Mouse (Mus musculus): ENCODE results near the gene Apbb2.

The Apbb2 gene

GRCm38 (mm10) chr5:66382111-66382510 is 236.5 kb downstream of the Apbb2 start:
- no peak for DNase-seq (ENCODE audit: low spot score in 2 of 2)

DNA sequence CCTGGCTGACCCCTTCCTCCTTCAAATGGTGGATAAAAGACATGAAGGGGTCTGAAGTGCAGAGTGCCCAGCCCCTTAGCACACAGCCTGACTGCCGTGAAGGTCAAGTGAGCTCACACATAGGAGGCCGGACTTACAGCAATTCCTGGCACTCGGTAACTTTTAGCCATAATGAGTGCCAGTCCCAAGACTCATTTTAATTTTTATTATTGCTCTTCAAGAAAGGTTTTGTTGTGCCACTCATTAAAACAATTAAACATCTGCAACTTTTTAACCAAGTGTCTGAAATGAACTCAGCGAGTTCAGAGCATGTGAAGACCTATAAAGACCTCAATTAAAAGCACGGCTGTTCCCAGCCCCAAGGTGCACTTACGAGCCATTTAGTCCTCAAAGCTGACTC is 239.6 kb downstream of the Apbb2 start:
- no peak for DNase-seq (ENCODE audit: low spot score in 2 of 2)

GRCm38 (mm10) chr5:66376589-66377270 is 241.9 kb downstream of the Apbb2 start:
- peak in 1 of 2 experiments; percentile 29 for DNase-seq (ENCODE audit: low spot score in 2 of 2)

DNA sequence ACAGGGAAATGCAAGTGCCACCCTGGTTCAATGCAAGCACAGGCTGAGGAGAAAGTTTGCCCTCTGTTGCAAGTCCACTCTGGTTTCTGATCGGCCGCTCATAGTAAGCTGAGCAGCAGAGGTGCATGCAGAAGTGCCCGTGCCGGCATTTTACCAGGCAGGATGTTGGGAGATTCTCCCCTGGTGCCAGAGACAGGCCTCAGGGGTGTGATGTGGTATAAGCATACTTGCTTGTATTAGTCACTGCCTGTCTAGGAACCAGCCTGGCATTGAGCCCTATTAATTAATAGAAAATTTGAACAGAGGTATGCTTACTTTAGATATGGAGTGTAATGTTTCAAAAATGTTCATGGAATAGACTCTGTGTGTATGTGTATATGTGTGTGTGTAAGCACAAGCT is 244.2 kb downstream of the Apbb2 start:
- no peak for DNase-seq (ENCODE audit: low spot score in 2 of 2)

DNA sequence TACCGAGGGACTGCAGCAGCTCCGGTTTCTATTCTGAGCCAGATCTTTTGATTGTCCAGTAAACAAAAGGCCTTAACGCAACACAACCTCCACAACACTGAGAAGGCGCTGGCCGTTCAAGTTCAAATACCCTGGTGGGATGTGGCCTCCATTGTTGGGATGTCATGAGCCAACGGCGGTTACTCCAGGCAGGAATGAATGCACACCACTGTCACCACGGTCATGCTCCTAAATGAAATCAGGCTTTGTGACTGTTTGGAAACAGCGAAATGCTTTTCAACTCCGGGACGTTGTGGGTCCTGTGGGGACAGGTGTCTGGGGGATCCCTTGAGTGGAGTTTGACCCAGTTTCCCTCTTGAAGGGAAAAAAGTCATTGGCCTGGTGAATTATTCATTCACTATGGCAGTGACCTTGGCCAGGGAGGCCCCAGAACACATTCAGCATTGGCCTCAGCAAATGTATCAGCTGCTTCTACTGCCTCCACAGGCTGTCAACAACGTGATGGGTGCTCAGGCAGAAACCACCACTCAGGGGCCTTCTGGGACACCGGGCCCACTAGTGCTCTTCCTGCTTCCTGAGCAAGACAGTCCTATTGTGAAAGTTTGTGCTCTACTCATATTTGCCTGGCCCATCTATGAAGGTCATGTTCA is 244.9 kb downstream of the Apbb2 start:
- DNase-seq (ENCODE audit: low spot score in 2 of 2) = no peak

DNA sequence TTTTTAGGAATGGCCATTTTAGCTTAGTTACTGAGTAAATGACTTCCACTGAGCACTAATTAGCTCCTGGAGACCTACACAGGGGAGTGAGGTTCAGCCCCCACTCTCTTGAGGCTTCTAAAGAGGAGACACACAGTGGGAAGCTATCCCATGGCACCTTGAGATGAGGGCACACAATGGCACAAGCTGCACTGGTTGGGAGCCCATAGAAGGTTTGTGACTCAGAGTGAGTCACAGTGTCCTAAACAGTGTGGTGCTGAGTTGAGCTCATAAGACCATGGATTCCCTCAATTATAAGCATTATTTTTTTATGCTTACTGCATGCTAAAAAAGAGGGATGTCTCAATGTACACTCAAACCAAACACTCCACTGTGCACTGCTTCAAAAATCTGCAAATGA is 247.5 kb downstream of the Apbb2 start:
- no peak for DNase-seq (ENCODE audit: low spot score in 2 of 2)

DNA sequence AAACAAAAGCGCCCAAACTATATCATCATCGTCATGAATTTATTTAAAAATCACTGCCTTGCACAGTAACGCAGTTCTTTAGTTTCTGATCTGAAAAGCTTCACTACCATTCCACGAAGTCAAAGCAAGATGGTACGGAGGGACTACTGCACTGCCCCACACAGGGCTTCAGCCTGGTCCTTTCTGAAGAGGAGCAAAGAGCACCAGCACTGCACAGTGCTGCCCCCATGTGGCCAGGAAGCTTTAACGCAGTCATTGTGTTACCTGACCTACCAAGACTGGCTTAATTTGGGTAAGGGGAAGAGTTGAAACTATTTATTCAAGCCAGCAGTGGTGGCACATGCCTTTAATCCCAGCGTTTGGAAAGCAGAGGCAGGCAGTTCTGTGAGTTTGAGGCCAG is 249.6 kb downstream of the Apbb2 start:
- DNase-seq (ENCODE audit: low spot score in 2 of 2) = peak in 1 of 2 experiments; percentile 23

DNA sequence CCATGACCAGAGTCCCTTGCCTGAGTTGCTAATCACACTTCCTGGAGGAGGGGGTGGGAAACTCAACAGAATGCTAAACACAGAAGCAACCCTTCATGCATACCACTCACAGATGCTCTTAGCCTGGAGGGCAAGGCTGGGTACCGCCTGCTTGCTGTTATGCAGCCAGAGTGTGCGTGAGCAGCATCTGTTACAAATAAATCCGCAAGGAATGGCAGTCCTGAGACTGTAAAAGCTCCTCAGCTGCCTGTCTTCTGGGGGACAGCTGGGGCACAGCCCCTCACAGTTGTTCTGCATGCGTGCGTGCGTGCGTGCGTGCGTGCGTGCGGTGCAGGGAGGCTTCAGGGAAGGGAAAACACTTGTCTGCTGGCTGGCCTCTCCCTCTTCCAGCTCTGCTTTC is 250.9 kb downstream of the Apbb2 start:
- DNase-seq (ENCODE audit: low spot score in 2 of 2) = no peak

GRCm38 (mm10) chr5:66363274-66364261 is 255.0 kb downstream of the Apbb2 start:
- DNase-seq (ENCODE audit: low spot score in 2 of 2) = no peak

DNA sequence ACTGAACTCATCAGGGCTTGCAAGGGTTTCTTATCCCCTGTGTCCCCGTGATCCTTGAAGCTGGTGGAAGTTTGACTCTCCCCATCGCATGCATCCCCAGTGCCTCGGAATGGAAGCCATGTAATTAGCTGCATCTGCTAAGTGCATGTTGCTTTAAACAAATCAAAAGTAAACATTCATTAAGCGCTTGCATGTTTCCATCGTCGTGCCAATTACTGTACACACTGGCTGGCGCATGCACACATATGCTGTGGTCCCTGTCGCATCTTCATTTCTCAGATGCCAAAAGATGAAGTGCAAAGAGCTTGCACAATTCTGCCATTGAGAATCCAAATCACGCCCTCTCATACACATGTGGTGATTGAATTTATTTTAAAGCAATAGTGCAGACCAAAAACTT is 257.8 kb downstream of the Apbb2 start:
- DNase-seq (ENCODE audit: low spot score in 2 of 2) = no peak

- DNase-seq (ENCODE audit: low spot score in 2 of 2) = no peak
Measured at GRCm38 (mm10) chr5:66359742-66360423, 258.7 kb downstream of the Apbb2 start.

GRCm38 (mm10) chr5:66355147-66355546 is 263.4 kb downstream of the Apbb2 start:
- DNase-seq (ENCODE audit: low spot score in 2 of 2) = no peak

- DNase-seq (ENCODE audit: low spot score in 2 of 2) = no peak
Measured at GRCm38 (mm10) chr5:66353876-66354275, 264.7 kb downstream of the Apbb2 start.

DNA sequence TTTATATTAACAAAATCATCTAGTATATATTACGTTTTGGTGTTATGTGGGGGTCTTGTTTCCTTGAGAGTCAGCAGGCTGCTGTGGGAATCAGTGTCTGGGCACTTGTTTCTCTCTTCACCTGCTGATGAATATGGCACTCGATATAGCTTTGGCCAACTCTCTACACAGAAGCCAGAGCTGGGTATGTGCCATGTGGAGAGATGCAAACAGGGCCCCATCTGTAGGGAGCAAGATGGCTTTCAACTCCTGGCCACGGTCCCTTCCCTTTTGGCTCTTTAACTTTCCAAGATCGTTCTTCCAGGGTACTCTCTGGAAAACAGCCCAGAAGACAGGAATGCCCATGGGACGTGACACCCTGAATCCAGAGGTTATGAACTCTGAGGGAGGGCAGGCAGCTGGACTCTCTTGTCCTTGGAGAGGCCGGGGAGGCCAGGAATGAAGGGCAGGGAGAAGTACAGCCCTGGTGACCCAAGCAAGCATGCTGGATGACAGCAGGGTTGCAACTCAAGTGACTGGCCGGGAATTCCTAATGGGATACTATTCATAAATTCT is 266.7 kb downstream of the Apbb2 start:
- DNase-seq (ENCODE audit: low spot score in 2 of 2) = no peak

- no peak for DNase-seq (ENCODE audit: low spot score in 2 of 2)
Measured at GRCm38 (mm10) chr5:66351064-66351463, 267.5 kb downstream of the Apbb2 start.

- no peak for DNase-seq (ENCODE audit: low spot score in 2 of 2)
Measured at GRCm38 (mm10) chr5:66350611-66351010, 268.0 kb downstream of the Apbb2 start.

DNA sequence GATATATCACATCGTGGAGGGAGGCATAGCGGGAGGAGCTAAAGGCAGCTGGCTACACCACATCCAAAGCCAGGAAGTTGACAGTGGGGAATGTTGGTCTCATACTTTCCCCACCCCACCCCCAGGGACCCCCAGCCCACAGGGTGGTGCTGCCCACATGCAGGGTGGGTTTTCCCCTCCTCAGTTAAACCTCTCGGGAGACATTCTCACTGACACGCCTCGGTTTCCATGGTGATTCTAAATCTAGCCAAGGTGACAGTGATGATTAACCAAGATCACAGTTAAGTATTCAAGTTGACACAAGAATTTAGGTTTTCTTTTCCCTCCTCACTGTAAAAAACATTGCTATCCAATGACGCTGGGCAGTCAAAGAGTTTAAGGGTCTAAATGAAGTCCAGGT is 270.2 kb downstream of the Apbb2 start:
- no peak for DNase-seq (ENCODE audit: low spot score in 2 of 2)

DNA sequence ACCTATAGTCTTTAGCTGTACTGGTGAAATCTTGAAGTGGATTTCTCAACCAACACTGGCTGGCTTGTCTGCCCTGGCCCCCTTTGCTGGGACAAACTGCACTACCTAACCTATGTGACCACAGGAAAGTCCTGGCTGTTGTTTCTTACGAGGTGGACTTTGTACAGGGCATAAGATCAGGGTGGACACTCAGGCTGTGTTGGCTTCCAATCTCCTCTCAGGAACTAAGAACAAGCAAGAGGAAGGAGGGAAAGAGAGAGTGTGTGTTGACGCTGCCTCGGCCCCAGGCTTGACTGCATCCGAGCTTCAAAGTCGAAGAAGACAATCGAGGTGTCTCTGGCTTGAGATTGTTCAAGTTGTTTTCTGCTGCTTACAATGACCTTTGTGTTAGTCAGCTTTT is 271.8 kb downstream of the Apbb2 start:
- no peak for DNase-seq (ENCODE audit: low spot score in 2 of 2)

DNA sequence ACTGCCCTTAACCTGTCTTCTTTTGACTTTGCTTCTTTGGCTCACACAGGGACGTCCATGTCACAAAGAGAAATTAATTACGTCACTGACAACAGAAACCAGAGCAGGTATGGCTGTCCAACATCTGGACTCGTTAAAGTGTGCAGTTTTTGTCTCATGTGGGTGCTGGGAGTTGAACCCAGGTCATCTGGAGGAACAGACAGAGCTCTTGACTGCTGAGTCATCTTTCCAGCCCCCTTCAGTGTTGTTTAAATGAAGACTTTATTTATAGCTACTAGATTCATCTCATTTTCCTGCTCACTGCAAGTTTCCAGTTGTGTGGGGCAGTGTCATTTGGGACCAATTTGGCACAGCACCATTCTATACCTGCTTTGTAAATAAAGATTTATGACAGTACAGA is 273.4 kb downstream of the Apbb2 start:
- no peak for DNase-seq (ENCODE audit: low spot score in 2 of 2)

GRCm38 (mm10) chr5:66344182-66344581 is 274.4 kb downstream of the Apbb2 start:
- no peak for DNase-seq (ENCODE audit: low spot score in 2 of 2)

GRCm38 (mm10) chr5:66342285-66342684 is 276.3 kb downstream of the Apbb2 start:
- DNase-seq (ENCODE audit: low spot score in 2 of 2) = no peak

- no peak for DNase-seq (ENCODE audit: low spot score in 2 of 2)
Measured at GRCm38 (mm10) chr5:66341848-66342247, 276.7 kb downstream of the Apbb2 start.
